Mouse (Mus musculus) heart, embryonic 10.5 days (tissue): ENCODE data around the gene Ctsd. TPM values are rescaled to one million over a fixed set of nuclear protein-coding genes. Genes with fewer than 3 reads are reported as not detected.

ENCODE experiments used
- DNase-seq: peaks from one replicate; pipeline ENCODE4 v3.0.0-alpha.2; 2017; ENCODE audit warnings: low spot score
- H3K27ac ChIP-seq: fragments of 300-500 bp; sonication (generic); 2 replicates; pipeline ENCODE4 v1.5.1; 2016; ENCODE audit warnings: mild to moderate bottlenecking
- H3K27me3 ChIP-seq: fragments of 300-500 bp; sonication (generic); 2 replicates; pipeline ENCODE4 v1.6.1; 2016; ENCODE audit warnings: mild to moderate bottlenecking; ENCODE audit not compliant: poor library complexity, insufficient read depth, severe bottlenecking
- H3K36me3 ChIP-seq: fragments of 300-500 bp; sonication (generic); 2 replicates; pipeline ENCODE4 v1.6.1; 2016; ENCODE audit warnings: mild to moderate bottlenecking, moderate library complexity
- H3K4me1 ChIP-seq: fragments of 300-500 bp; sonication (generic); 2 replicates; pipeline ENCODE4 v1.6.1; 2016; ENCODE audit warnings: mild to moderate bottlenecking
- H3K4me3 ChIP-seq: fragments of 300-500 bp; sonication (generic); 2 replicates; pipeline ENCODE4 v1.5.1; 2016; ENCODE audit warnings: mild to moderate bottlenecking, moderate library complexity
- H3K9me3 ChIP-seq: fragments of 300-500 bp; sonication (generic); 2 replicates; pipeline ENCODE4 v1.6.1; 2016; ENCODE audit warnings: mild to moderate bottlenecking, moderate library complexity
- WGBS: fragments of 180-500 bp; shearing (Covaris S2); methylation state at CpG from one replicate; pipeline ENCODE4 v1.1.7; 2016; 5-methylcytosine and 5-hydroxymethylcytosine counted together
- polyA plus RNA-seq: library from polyadenylated mRNA; unstranded; fragments of >200 nt; fragmentation: Nextera tagmentation; extraction: Ambion mirVana; gene quantifications from 2 replicates; pipeline ENCODE4 v1.2.1, GENCODE M21; 2016

Gene Ctsd
- 293 and 402 TPM in 2 replicates for polyA plus RNA-seq

DNA sequence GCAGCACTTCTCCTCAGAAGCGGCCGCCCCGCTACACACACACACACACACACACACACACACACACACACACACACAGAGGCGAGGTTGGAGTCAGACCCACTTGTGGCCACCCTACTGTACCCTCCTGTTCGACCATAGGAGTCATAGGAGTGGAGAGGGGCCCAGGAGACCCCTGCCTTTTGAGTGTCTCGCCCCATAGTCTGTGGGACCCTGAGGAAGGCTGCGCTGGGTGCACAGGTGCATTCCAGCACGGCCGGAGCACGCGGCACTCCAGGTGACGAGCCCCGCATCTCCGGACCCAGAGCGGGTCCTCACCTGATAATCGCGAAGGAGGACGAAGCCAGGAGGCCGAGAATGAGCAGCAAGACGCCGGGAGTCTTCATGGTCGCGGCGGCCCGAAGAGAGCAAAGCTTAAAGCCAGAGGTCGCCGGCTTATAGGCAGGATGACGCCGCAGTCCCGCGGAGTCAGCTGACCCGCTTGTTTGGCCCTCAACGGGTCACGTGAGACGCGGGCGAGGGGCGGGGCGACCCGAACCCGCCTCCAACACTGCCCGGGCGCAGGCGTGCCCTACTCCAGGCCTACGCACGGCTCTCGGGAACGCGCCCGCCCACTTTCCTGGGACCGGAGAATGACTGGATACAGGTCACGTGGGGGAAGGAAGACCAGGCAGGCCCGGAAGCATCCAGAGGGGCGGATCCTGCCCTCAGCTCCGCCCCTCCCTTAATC, at the start of gene Ctsd:
Gene Ctsd, minus strand, starts transcription at position 620 of the 730 bp plus-strand sequence.
- Histone ChIP-seq H3K4me1 (peaks cover 25% of the 10 kb centered on the region), H3K36me3 (peaks cover 32% of the 10 kb centered on the region), H3K9me3 (no peaks in the 10 kb centered on the region), H3K4me3 (peak within 1 kb of the TSS; percentile 90), H3K27me3 (no peaks in the 10 kb centered on the region), H3K27ac (peak within 1 kb of the TSS; percentile 90)
- under 1% methylated on average over 55 of the region's 55 CpGs for WGBS
- peak; percentile 99 for DNase-seq

- H3K27ac ChIP-seq: peak overlapping the region; percentile 89
- H3K9me3 ChIP-seq: no peaks in the 10 kb centered on the region
- no peaks in the 10 kb centered on the region for H3K36me3 ChIP-seq
- H3K27me3 ChIP-seq: 0 out of 2 replicates have a peak, but pooled peaks cover 4% of the 10 kb centered on the region
- H3K4me3 ChIP-seq: no peak overlapping the region
- H3K4me1 ChIP-seq: peaks cover 74% of the 10 kb centered on the region
- 84% methylated on average over 5 of the region's 5 CpGs for WGBS
- no peak for DNase-seq
Observed at GRCm38 (mm10) chr7:142437324-142437723, 49.5 kb upstream of the Ctsd start.

- WGBS: 23% methylated on average over 4 of the region's 4 CpGs
- Histone ChIP-seq H3K36me3 (no peaks in the 10 kb centered on the region), H3K4me3 (no peak overlapping the region), H3K9me3 (no peaks in the 10 kb centered on the region), H3K27ac (peak overlapping the region; percentile 89), H3K4me1 (peaks cover 65% of the 10 kb centered on the region), H3K27me3 (0 out of 2 replicates have a peak, but pooled peaks cover 4% of the 10 kb centered on the region)
- no peak for DNase-seq
Observed at GRCm38 (mm10) chr7:142435524-142435923, 47.7 kb upstream of the Ctsd start.

GRCm38 (mm10) chr7:142434137-142434865, 46.5 kb upstream of the Ctsd start, which contains the start of gene Syt8:
Gene Syt8, plus strand, starts transcription at chr7:142434850.
- Histone ChIP-seq H3K27ac (peak within 1 kb of the TSS; percentile 89), H3K4me1 (peaks cover 65% of the 10 kb centered on the region), H3K27me3 (no peaks in the 10 kb centered on the region), H3K4me3 (no peak within 1 kb of the TSS), H3K9me3 (no peaks in the 10 kb centered on the region), H3K36me3 (no peaks in the 10 kb centered on the region)
- no peak for DNase-seq
- 57% methylated on average over 10 of the region's 10 CpGs for WGBS

DNA sequence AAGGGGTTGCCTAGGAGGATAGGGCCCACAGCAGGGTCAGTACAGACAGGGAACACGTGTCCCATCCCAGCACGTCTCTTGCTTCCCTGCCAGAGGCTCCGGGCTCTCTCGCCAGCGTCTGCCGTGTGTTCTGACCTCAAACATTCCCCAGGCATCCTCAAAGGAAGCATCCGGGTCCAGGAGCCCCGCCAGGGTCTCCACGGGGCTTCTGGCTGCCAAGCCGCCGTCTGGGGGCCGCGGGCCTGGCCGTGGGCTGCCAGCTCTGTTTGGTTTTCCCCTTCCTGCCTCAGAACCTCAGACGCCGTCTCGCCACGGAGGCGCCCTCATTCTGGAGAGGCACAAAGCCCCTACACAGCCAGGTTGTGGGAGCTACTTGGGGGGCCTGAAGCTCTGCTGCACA, 45.8 kb upstream of the Ctsd start:
- no peak overlapping the region for H3K4me3 ChIP-seq
- WGBS: 33% methylated on average over 19 of the region's 19 CpGs
- no peak for DNase-seq
- peak overlapping the region; percentile 89 for H3K27ac ChIP-seq
- H3K36me3 ChIP-seq: no peaks in the 10 kb centered on the region
- H3K4me1 ChIP-seq: peaks cover 67% of the 10 kb centered on the region
- no peaks in the 10 kb centered on the region for H3K27me3 ChIP-seq
- no peaks in the 10 kb centered on the region for H3K9me3 ChIP-seq

DNA sequence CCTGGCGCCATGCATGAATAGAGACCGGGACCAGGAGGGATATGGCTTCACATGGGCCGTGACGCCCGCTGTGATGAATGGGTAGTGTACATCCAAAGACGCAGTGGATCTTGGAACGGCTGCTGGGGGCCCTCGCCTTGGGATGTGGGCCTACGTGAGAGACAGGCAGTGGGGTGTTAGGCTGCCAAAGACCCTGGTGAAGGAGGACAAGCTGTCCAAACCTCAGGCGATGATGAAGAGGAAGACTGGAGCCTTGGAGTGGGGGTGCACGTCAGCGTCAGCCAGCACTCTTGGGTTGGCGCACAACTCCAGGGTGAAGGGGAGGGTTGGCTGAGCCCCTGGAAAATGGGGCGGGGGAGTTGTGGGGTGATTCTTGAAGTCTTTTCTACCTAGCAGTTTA, 43.3 kb upstream of the Ctsd start:
- Histone ChIP-seq H3K27me3 (no peaks in the 10 kb centered on the region), H3K27ac (peak overlapping the region; percentile 18; the same call in 1 of the 2 replicates), H3K9me3 (no peaks in the 10 kb centered on the region), H3K36me3 (no peaks in the 10 kb centered on the region), H3K4me1 (peaks cover 65% of the 10 kb centered on the region), H3K4me3 (no peak overlapping the region)
- DNase-seq: no peak
- 92% methylated on average over 14 of the region's 14 CpGs for WGBS

DNA sequence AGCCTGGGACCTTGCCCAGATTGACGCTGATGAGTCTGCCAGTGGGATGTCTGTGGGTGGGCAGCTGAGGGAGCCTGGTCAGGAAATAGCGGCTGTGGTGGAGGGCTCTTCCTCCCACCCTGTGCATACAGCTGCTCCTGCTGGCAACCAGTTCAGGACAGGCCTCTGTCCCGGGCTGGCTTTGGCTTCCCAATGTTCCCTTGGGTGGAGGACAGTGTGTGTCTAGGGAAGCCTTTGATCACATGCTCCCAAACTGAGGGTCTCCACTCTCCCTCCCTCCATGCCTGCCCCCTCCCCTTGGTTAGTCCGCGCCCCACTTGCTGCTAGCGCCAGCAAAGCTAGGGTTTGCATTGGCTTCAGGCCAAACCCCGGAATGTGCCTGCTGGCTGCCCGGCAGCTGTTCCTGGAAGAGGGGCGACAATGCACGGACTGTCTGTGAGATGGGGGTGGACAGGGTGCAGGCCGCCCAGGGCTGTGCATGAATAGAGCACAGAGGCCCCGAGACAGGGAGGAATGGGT, 42.4 kb upstream of the Ctsd start:
- 60% methylated on average over 12 of the region's 12 CpGs for WGBS
- Histone ChIP-seq H3K27me3 (no peaks in the 10 kb centered on the region), H3K4me1 (peaks cover 59% of the 10 kb centered on the region), H3K27ac (peak overlapping the region; percentile 75), H3K9me3 (no peaks in the 10 kb centered on the region), H3K36me3 (no peaks in the 10 kb centered on the region), H3K4me3 (no peak overlapping the region)
- no peak for DNase-seq

- WGBS: 4% methylated on average over 7 of the region's 7 CpGs
- DNase-seq: peak; percentile 89
- peaks cover 39% of the 10 kb centered on the region for H3K4me1 ChIP-seq
- no peaks in the 10 kb centered on the region for H3K9me3 ChIP-seq
- no peaks in the 10 kb centered on the region for H3K36me3 ChIP-seq
- no peaks in the 10 kb centered on the region for H3K27me3 ChIP-seq
- no peak overlapping the region for H3K4me3 ChIP-seq
- peak overlapping the region; percentile 62 for H3K27ac ChIP-seq
Observed at GRCm38 (mm10) chr7:142428213-142428612, 40.4 kb upstream of the Ctsd start.

DNA sequence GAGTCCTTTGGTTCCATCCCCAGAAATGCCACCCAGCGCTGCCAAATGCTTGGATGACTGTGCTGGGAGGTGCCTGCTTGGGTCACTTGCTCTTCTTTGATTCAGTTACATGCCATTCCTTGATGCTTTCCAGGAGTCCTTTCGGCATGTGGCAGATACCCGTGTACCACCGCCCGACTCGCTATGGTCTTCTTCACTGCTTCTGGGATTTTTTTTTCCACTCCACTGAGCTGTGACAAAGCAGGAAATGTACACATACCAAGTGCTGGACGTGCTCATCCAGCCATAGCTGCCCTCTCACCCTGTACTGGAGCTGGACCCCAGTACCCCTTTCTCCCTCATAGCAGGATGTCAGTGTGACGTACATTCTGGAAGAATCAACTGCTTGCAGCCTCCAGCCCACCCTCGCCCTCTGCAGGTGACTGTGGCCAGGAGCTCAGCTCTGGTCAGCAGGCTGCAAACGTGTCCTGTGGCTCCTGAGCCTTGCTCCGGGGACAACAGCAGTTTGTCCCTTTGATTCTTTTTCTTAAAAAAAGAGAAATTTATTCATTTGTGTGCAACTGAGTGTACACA, 37.9 kb upstream of the Ctsd start:
- DNase-seq: no peak
- 0 out of 2 replicates have a peak overlapping the region, but pooled peaks have one; percentile 25 for H3K27ac ChIP-seq
- no peaks in the 10 kb centered on the region for H3K27me3 ChIP-seq
- no peaks in the 10 kb centered on the region for H3K36me3 ChIP-seq
- H3K9me3 ChIP-seq: no peaks in the 10 kb centered on the region
- peaks cover 28% of the 10 kb centered on the region for H3K4me1 ChIP-seq
- H3K4me3 ChIP-seq: no peak overlapping the region
- WGBS: 58% methylated on average over 11 of the region's 11 CpGs

GRCm38 (mm10) chr7:142421826-142422225, 34.0 kb upstream of the Ctsd start:
- H3K27ac ChIP-seq: no peak overlapping the region
- no peaks in the 10 kb centered on the region for H3K27me3 ChIP-seq
- H3K36me3 ChIP-seq: no peaks in the 10 kb centered on the region
- H3K4me1 ChIP-seq: no peaks in the 10 kb centered on the region
- WGBS: 74% methylated on average over 2 of the region's 2 CpGs
- H3K9me3 ChIP-seq: no peaks in the 10 kb centered on the region
- no peak for DNase-seq
- no peak overlapping the region for H3K4me3 ChIP-seq

DNA sequence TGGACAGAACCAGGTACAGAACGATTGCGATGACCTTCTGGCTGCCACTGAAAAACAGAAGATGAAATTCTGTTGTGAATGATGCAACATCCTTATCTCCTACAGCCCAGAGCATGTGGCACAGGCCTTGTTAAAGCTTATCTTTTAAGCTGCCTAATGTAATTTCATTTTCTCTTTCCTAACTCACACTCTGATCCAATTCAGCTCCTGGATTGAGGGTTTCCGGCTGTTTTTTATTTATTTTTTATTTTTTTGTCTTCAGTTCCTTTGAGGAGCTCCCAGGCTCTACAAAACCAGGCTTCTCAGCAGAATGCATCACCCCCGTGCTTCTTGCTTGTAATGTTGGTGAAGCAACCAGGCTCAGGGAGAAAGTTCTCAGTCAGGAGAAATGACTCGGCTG, 32.0 kb upstream of the Ctsd start:
- H3K27ac ChIP-seq: peak overlapping the region; percentile 67
- H3K4me3 ChIP-seq: no peak overlapping the region
- H3K9me3 ChIP-seq: no peaks in the 10 kb centered on the region
- H3K27me3 ChIP-seq: no peaks in the 10 kb centered on the region
- WGBS: 64% methylated on average over 5 of the region's 5 CpGs
- no peaks in the 10 kb centered on the region for H3K36me3 ChIP-seq
- H3K4me1 ChIP-seq: no peaks in the 10 kb centered on the region
- no peak for DNase-seq

- WGBS: 88% methylated on average over 8 of the region's 8 CpGs
Observed at GRCm38 (mm10) chr7:142418679-142419078, 30.8 kb upstream of the Ctsd start.

DNA sequence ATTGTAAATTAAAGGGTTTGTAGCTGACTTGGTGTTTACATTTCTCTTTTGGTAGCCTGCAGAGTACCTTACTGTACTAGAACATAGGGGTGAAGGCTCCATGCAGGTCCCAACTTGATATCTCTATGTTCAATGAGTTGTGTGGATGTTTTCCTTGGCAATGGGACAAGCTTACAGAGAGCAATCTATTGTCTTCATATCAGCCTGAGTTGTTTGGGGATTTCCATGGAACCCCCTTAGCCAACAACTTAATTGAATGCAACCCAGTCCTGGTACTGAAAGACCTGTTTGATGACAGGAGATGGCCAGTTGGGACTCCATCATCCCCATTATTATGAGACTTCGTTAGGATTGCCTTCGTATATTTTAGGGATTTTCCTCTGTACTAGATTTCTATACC, 30.2 kb upstream of the Ctsd start:
- WGBS: 89% methylated on average over 2 of the region's 2 CpGs
- H3K9me3 ChIP-seq: no peaks in the 10 kb centered on the region
- no peak for DNase-seq
- H3K36me3 ChIP-seq: no peaks in the 10 kb centered on the region
- no peak overlapping the region for H3K4me3 ChIP-seq
- no peak overlapping the region for H3K27ac ChIP-seq
- no peaks in the 10 kb centered on the region for H3K27me3 ChIP-seq
- no peaks in the 10 kb centered on the region for H3K4me1 ChIP-seq

More at GRCm38 (mm10) chr7:142418679-142419078, 30.8 kb upstream of the Ctsd start:
- Histone ChIP-seq H3K4me1 (no peaks in the 10 kb centered on the region), H3K4me3 (no peak overlapping the region), H3K27me3 (no peaks in the 10 kb centered on the region), H3K9me3 (no peaks in the 10 kb centered on the region), H3K36me3 (no peaks in the 10 kb centered on the region), H3K27ac (no peak overlapping the region)
- DNase-seq: no peak
